Mouse (Mus musculus) hindbrain, embryonic 11.5 days (tissue): ENCODE measurements around the gene F2r. TPM values are rescaled to one million over a fixed set of nuclear protein-coding genes. Genes with fewer than 3 reads are reported as not detected.

ENCODE experiments used
- ATAC-seq: fragments of 200-750 bp; cut with Nextera tagmentation; 2 replicates; pipeline ENCODE4 v1.8.0; 2017; ENCODE audit warnings: mild to moderate bottlenecking, moderate TSS enrichment, moderate library complexity; ENCODE audit not compliant: low FRiP score
- DNase-seq: peaks from one replicate; pipeline ENCODE4 v3.0.0-alpha.2; 2015; ENCODE audit warnings: low spot score
- H3K27ac ChIP-seq: fragments of 300-500 bp; sonication (generic); 2 replicates; pipeline ENCODE4 v1.5.1; 2014; ENCODE audit warnings: mild to moderate bottlenecking, low read depth, low read length
- H3K27me3 ChIP-seq: fragments of 300-500 bp; sonication (generic); 2 replicates; pipeline ENCODE4 v1.6.1; 2014; ENCODE audit warnings: mild to moderate bottlenecking, low read length, moderate library complexity, mixed read lengths; ENCODE audit not compliant: control insufficient read depth, insufficient read depth
- H3K36me3 ChIP-seq: fragments of 300-500 bp; sonication (generic); 2 replicates; pipeline ENCODE4 v1.6.1; 2014; ENCODE audit warnings: mild to moderate bottlenecking, low read length, moderate library complexity, mixed read lengths; ENCODE audit not compliant: control insufficient read depth, insufficient read depth
- H3K4me1 ChIP-seq: fragments of 300-500 bp; sonication (generic); replicated peaks from 2 replicates; pipeline ENCODE4 v1.6.1; 2014; ENCODE audit warnings: low read length, mixed read lengths; ENCODE audit not compliant: control insufficient read depth, insufficient read depth
- H3K4me2 ChIP-seq: fragments of 300-500 bp; sonication (generic); replicated peaks from 2 replicates; pipeline ENCODE4 v1.6.1; 2014; ENCODE audit warnings: mild to moderate bottlenecking, low read depth, low read length
- H3K4me3 ChIP-seq: fragments of 300-500 bp; sonication (generic); 2 replicates; pipeline ENCODE4 v1.5.1; 2014; ENCODE audit warnings: low read depth, low read length
- H3K9ac ChIP-seq: fragments of 300-500 bp; sonication (generic); 2 replicates; pipeline ENCODE4 v1.6.1; 2014; ENCODE audit warnings: low read depth, low read length
- H3K9me3 ChIP-seq: fragments of 300-500 bp; sonication (generic); 2 replicates; pipeline ENCODE4 v1.6.1; 2016; ENCODE audit warnings: low read length; ENCODE audit not compliant: control insufficient read depth
- WGBS: fragments of 180-500 bp; shearing (Covaris S2); extraction: QIAGEN DNeasy Blood & Tissue Kit; methylation state at CpG from one replicate; pipeline ENCODE4 v1.1.7; 2014; 5-methylcytosine and 5-hydroxymethylcytosine counted together
- polyA plus RNA-seq: library from polyadenylated mRNA; unstranded; fragments of >200 nt; fragmentation: Nextera tagmentation; extraction: Ambion mirVana; gene quantifications from 2 replicates; pipeline ENCODE4 v1.2.1, GENCODE M21; 2014

Gene F2r
- polyA plus RNA-seq, 1 experiment from 2014 or later, result 123 TPM

GRCm38 (mm10) chr13:95596689-95597088, 21.6 kb downstream of the F2r start:
- Histone ChIP-seq H3K9ac (no peak overlapping the region), H3K27ac (no peak overlapping the region), H3K9me3 (no peaks in the 10 kb centered on the region), H3K4me1 (no peaks in the 10 kb centered on the region), H3K36me3 (0 out of 2 replicates have a peak, but pooled peaks cover 2% of the 10 kb centered on the region), H3K4me2 (no peak overlapping the region), H3K4me3 (no peak overlapping the region), H3K27me3 (no peaks in the 10 kb centered on the region)
- DNase-seq, result no peak
- ATAC-seq, result no peak
- WGBS, result 79% methylated on average over 7 of the region's 7 CpGs

- Histone ChIP-seq H3K9ac (no peak overlapping the region), H3K27ac (no peak overlapping the region), H3K36me3 (0 out of 2 replicates have a peak, but pooled peaks cover 2% of the 10 kb centered on the region), H3K27me3 (no peaks in the 10 kb centered on the region), H3K4me1 (no peaks in the 10 kb centered on the region), H3K4me3 (no peak overlapping the region), H3K4me2 (no peak overlapping the region), H3K9me3 (no peaks in the 10 kb centered on the region)
- ATAC-seq (no peak), DNase-seq (no peak)
- 77% methylated on average over 5 of the region's 5 CpGs for WGBS
Observed at GRCm38 (mm10) chr13:95595921-95596320, 22.4 kb downstream of the F2r start.

- ATAC-seq, result no peak
- Histone ChIP-seq H3K4me1 (no peaks in the 10 kb centered on the region), H3K9me3 (no peaks in the 10 kb centered on the region), H3K36me3 (no peaks in the 10 kb centered on the region), H3K4me3 (no peak overlapping the region), H3K9ac (no peak overlapping the region), H3K4me2 (no peak overlapping the region), H3K27me3 (no peaks in the 10 kb centered on the region), H3K27ac (no peak overlapping the region)
- no peak for DNase-seq
- WGBS, result 90% methylated on average over 7 of the region's 7 CpGs
Observed at GRCm38 (mm10) chr13:95595411-95595810, 22.9 kb downstream of the F2r start.

- ATAC-seq (no peak), DNase-seq (no peak)
- no peak overlapping the region for H3K9ac ChIP-seq
- 86% methylated on average over 10 of the region's 10 CpGs for WGBS
- no peak overlapping the region for H3K4me2 ChIP-seq
- H3K4me3 ChIP-seq, result no peak overlapping the region
- H3K27me3 ChIP-seq, result no peaks in the 10 kb centered on the region
- no peak overlapping the region for H3K27ac ChIP-seq
- no peaks in the 10 kb centered on the region for H3K4me1 ChIP-seq
- no peaks in the 10 kb centered on the region for H3K9me3 ChIP-seq
- no peaks in the 10 kb centered on the region for H3K36me3 ChIP-seq
Observed at GRCm38 (mm10) chr13:95592860-95593259, 25.4 kb downstream of the F2r start.

- Histone ChIP-seq H3K27ac (no peak overlapping the region), H3K9me3 (no peaks in the 10 kb centered on the region), H3K9ac (no peak overlapping the region), H3K36me3 (no peaks in the 10 kb centered on the region), H3K27me3 (no peaks in the 10 kb centered on the region), H3K4me1 (no peaks in the 10 kb centered on the region), H3K4me3 (no peak overlapping the region), H3K4me2 (no peak overlapping the region)
- ATAC-seq (no peak), DNase-seq (no peak)
- WGBS, result 96% methylated on average over 3 of the region's 3 CpGs
Observed at GRCm38 (mm10) chr13:95591606-95592005, 26.7 kb downstream of the F2r start.

- H3K9me3 ChIP-seq, result no peaks in the 10 kb centered on the region
- no peak overlapping the region for H3K9ac ChIP-seq
- H3K27ac ChIP-seq, result no peak overlapping the region
- H3K4me1 ChIP-seq, result no peaks in the 10 kb centered on the region
- no peak for DNase-seq
- no peak overlapping the region for H3K4me3 ChIP-seq
- no peak overlapping the region for H3K4me2 ChIP-seq
- no peak for ATAC-seq
- 88% methylated on average over 4 of the region's 4 CpGs for WGBS
- H3K36me3 ChIP-seq, result no peaks in the 10 kb centered on the region
- no peaks in the 10 kb centered on the region for H3K27me3 ChIP-seq
Observed at GRCm38 (mm10) chr13:95587628-95588027, 30.7 kb downstream of the F2r start.

- Histone ChIP-seq H3K9me3 (no peaks in the 10 kb centered on the region), H3K36me3 (no peaks in the 10 kb centered on the region), H3K4me3 (no peak overlapping the region), H3K4me2 (no peak overlapping the region), H3K27me3 (no peaks in the 10 kb centered on the region), H3K4me1 (no peaks in the 10 kb centered on the region), H3K27ac (no peak overlapping the region), H3K9ac (no peak overlapping the region)
- DNase-seq (no peak), ATAC-seq (no peak)
- 89% methylated on average over 5 of the region's 5 CpGs for WGBS
Observed at GRCm38 (mm10) chr13:95584898-95585297, 33.4 kb downstream of the F2r start.

- Histone ChIP-seq H3K4me1 (no peaks in the 10 kb centered on the region), H3K4me2 (no peak overlapping the region), H3K4me3 (no peak overlapping the region), H3K36me3 (no peaks in the 10 kb centered on the region), H3K9ac (no peak overlapping the region), H3K27ac (no peak overlapping the region), H3K27me3 (no peaks in the 10 kb centered on the region), H3K9me3 (no peaks in the 10 kb centered on the region)
- DNase-seq, result no peak
- WGBS, result 69% methylated on average over 19 of the region's 19 CpGs
- ATAC-seq, result no peak
Observed at GRCm38 (mm10) chr13:95583237-95584189, 34.8 kb downstream of the F2r start.

- DNase-seq (no peak), ATAC-seq (no peak)
- Histone ChIP-seq H3K27me3 (no peaks in the 10 kb centered on the region), H3K4me2 (no peak overlapping the region), H3K4me3 (no peak overlapping the region), H3K4me1 (no peaks in the 10 kb centered on the region), H3K36me3 (no peaks in the 10 kb centered on the region), H3K9ac (no peak overlapping the region), H3K9me3 (no peaks in the 10 kb centered on the region), H3K27ac (no peak overlapping the region)
- 70% methylated on average over 1 of the region's 1 CpGs for WGBS
Observed at GRCm38 (mm10) chr13:95581850-95582249, 36.4 kb downstream of the F2r start.
